Mouse (Mus musculus) heart, adult 2 months (tissue): ENCODE data around the gene Trappc2l. TPM values are rescaled to one million over a fixed set of nuclear protein-coding genes. Genes with fewer than 3 reads are reported as not detected.

Source experiments
- DNase-seq, 2 experiments: peaks; one replicate each; pipeline ENCODE4 v3.0.0; 2021
- H3K27ac ChIP-seq: fragments of 200-600 bp; 2 replicates; pipeline ENCODE4 v1.8.1; 2022
- H3K27me3 ChIP-seq: fragments of 200-500 bp; 2 replicates; pipeline ENCODE4 v1.6.1; 2012; ENCODE audit warnings: mild to moderate bottlenecking, low read length, inconsistent platforms, mixed read lengths; ENCODE audit not compliant: control insufficient read depth, insufficient read depth
- H3K36me3 ChIP-seq: fragments of 200-500 bp; 2 replicates; pipeline ENCODE4 v1.6.1; 2012; ENCODE audit warnings: low read length, inconsistent platforms; ENCODE audit not compliant: control insufficient read depth, insufficient read depth
- H3K4me1 ChIP-seq: fragments of 200-500 bp; 2 replicates; pipeline ENCODE4 v1.6.1; 2011; ENCODE audit warnings: low read length; ENCODE audit not compliant: control insufficient read depth, insufficient read depth
- H3K4me3 ChIP-seq: fragments of 200-600 bp; 2 replicates; pipeline ENCODE4 v1.8.1; 2022
- H3K79me2 ChIP-seq: fragments of 200-500 bp; replicated peaks from 2 replicates; pipeline ENCODE4 v1.6.1; 2012; ENCODE audit warnings: mild to moderate bottlenecking, inconsistent platforms, low read length, moderate library complexity, mixed read lengths; ENCODE audit not compliant: control insufficient read depth, insufficient read depth
- H3K9ac ChIP-seq: fragments of 200-500 bp; 2 replicates; pipeline ENCODE4 v1.6.1; 2012; ENCODE audit warnings: low read depth, mild to moderate bottlenecking, control low read depth, inconsistent platforms, low read length, mixed read lengths
- CTCF ChIP-seq: fragments of 200-600 bp; IDR thresholded peaks from 2 replicates; pipeline ENCODE4 v1.8.1; 2022; ENCODE audit warnings: antibody characterized with exemption, mild to moderate bottlenecking, moderate library complexity
- EP300 ChIP-seq: fragments of 200-500 bp; IDR thresholded peaks from 2 replicates; pipeline ENCODE4 v1.6.1; 2011; ENCODE audit warnings: low read depth, low read length, control low read depth; ENCODE audit not compliant: insufficient read depth
- POLR2A ChIP-seq: fragments of 200-500 bp; IDR thresholded peaks from 2 replicates; pipeline ENCODE4 v1.6.1; 2011; ENCODE audit warnings: mild to moderate bottlenecking, low read depth, low read length, control low read depth; ENCODE audit not compliant: insufficient read depth
- WGBS: fragments of 180-500 bp; shearing (Covaris S2); methylation state at CpG from one replicate; pipeline ENCODE4 v1.1.7; 2018; 5-methylcytosine and 5-hydroxymethylcytosine counted together
- intact Hi-C: fragments of 180-260 bp; cut with DNase I; formaldehyde crosslinking; loops from one replicate; pipeline ENCODE4 v1.15.1; 2025
- polyA plus RNA-seq: library from polyadenylated mRNA; depleted of rRNA; stranded (reverse); fragments of >200 nt; gene quantifications from 2 replicates; pipeline ENCODE4 v1.2.3, GENCODE M21; 2012
- total RNA-seq, 2 experiments: library from RNA; stranded (reverse); gene quantifications; 2 replicates each; pipeline ENCODE4 v1.2.3; 2021

Trappc2l gene
- total and polyA plus RNA-seq, 3 experiments = 58.6 to 161 (median 65.4) TPM

GRCm38 (mm10) chr8:122605367-122605766 is 6.1 kb upstream of the Trappc2l start:
- Histone ChIP-seq H3K27ac (no peak overlapping the region), H3K36me3 (no peaks in the 10 kb centered on the region), H3K9ac (no peak overlapping the region), H3K4me1 (no peaks in the 10 kb centered on the region), H3K4me3 (no peak overlapping the region), H3K27me3 (no peaks in the 10 kb centered on the region), H3K79me2 (no peaks in the 10 kb centered on the region)
- WGBS = 66% methylated on average over 4 of the region's 4 CpGs
- TF ChIP-seq EP300 (no peak), CTCF (no peak), POLR2A (no peak)
- no peak for DNase-seq
- intact Hi-C loops = no loop called here

- Histone ChIP-seq H3K36me3 (no peaks in the 10 kb centered on the region), H3K27me3 (no peaks in the 10 kb centered on the region), H3K4me1 (peaks cover 2% of the 10 kb centered on the region; the same call in 1 of the 2 replicates), H3K4me3 (no peak overlapping the region), H3K27ac (no peak overlapping the region), H3K9ac (no peak overlapping the region), H3K79me2 (no peaks in the 10 kb centered on the region)
- TF ChIP-seq EP300 = no peak
- TF ChIP-seq POLR2A = no peak
- no peak for TF ChIP-seq CTCF
- no peak for DNase-seq
- intact Hi-C loops = no loop called here
- WGBS = 85% methylated on average over 11 of the region's 12 CpGs
Observed at GRCm38 (mm10) chr8:122606810-122607209, 4.6 kb upstream of the Trappc2l start.

- H3K27me3 ChIP-seq = no peaks in the 10 kb centered on the region
- H3K36me3 ChIP-seq = no peaks in the 10 kb centered on the region
- no peak overlapping the region for H3K27ac ChIP-seq
- no peaks in the 10 kb centered on the region for H3K79me2 ChIP-seq
- H3K9ac ChIP-seq = no peak overlapping the region
- TF ChIP-seq POLR2A (no peak), CTCF (0 out of 2 replicates have a peak, but pooled peaks have one; percentile 5)
- WGBS = 65% methylated on average over 4 of the region's 4 CpGs
- peaks cover 7% of the 10 kb centered on the region for H3K4me1 ChIP-seq
- intact Hi-C loops = loop anchor here (2.0 to 5.0 kb wide), 2 partner anchors 43 to 108 kb away; no protein-coding TSS in a partner anchor
- no peak overlapping the region for H3K4me3 ChIP-seq
- no peak for DNase-seq
Observed at GRCm38 (mm10) chr8:122610209-122610608, 1.2 kb upstream of the Trappc2l start.

GRCm38 (mm10) chr8:122610612-122611277 is 695 bp upstream of the Trappc2l start:
- TF ChIP-seq EP300 = no peak
- no peak for TF ChIP-seq POLR2A
- TF ChIP-seq CTCF = no peak
- intact Hi-C loops = loop anchor here (1.0 to 5.0 kb wide), 3 partner anchors 44 to 108 kb away; no protein-coding TSS in a partner anchor
- Histone ChIP-seq H3K79me2 (no peaks in the 10 kb centered on the region), H3K27me3 (no peaks in the 10 kb centered on the region), H3K4me1 (peaks cover 7% of the 10 kb centered on the region), H3K9ac (peak overlapping the region; percentile 70), H3K36me3 (no peaks in the 10 kb centered on the region), H3K27ac (peak overlapping the region; percentile 76), H3K4me3 (peak overlapping the region; percentile 81)
- 2% methylated on average over 19 of the region's 20 CpGs for WGBS
- DNase-seq = no peak

GRCm38 (mm10) chr8:122616181-122616905 is 4.9 kb downstream of the Trappc2l start:
- H3K9ac ChIP-seq = no peak overlapping the region
- H3K4me3 ChIP-seq = no peak overlapping the region
- peak in 1 of 2 experiments; percentile 35 for DNase-seq
- 51% methylated on average over 9 of the region's 9 CpGs for WGBS
- H3K36me3 ChIP-seq = no peaks in the 10 kb centered on the region
- no peaks in the 10 kb centered on the region for H3K79me2 ChIP-seq
- H3K27me3 ChIP-seq = no peaks in the 10 kb centered on the region
- H3K4me1 ChIP-seq = peaks cover 8% of the 10 kb centered on the region
- H3K27ac ChIP-seq = no peak overlapping the region
- intact Hi-C loops = loop anchor here (5.0 kb wide), 1 partner anchor 196 kb away; no protein-coding TSS in a partner anchor
- TF ChIP-seq CTCF (no peak), POLR2A (no peak), EP300 (no peak)
